Mouse (Mus musculus) frontal cortex, adult 2 months (tissue): Measurements from ENCODE around the gene Serpinb1c. TPM values are rescaled to one million over a fixed set of nuclear protein-coding genes. Genes with fewer than 3 reads are reported as not detected.

Experiments
- polyA plus RNA-seq: library from polyadenylated mRNA; depleted of rRNA; stranded (reverse); fragments of >200 nt; gene quantifications from 2 replicates; pipeline ENCODE4 v1.2.3, GENCODE M21; 2012; rRNA removed

Gene Serpinb1c
- polyA plus RNA-seq, 1 experiment: not detected

Other genes with a start within 250 kb of the Serpinb1c start
- gene Mylk4, start 114.3 kb downstream of the Serpinb1c start, polyA plus RNA-seq: 0.13 and 0.26 TPM in 2 replicates
- gene Wrnip1, start 96.2 kb downstream of the Serpinb1c start, polyA plus RNA-seq: 58.3 and 66.5 TPM in 2 replicates
- 1.3 and 1.8 TPM in 2 replicates for gene D930007J09Rik, start 95.4 kb downstream of the Serpinb1c start, polyA plus RNA-seq
- 8.0 and 10.1 TPM in 2 replicates for gene Serpinb1a, start 47.0 kb downstream of the Serpinb1c start, polyA plus RNA-seq
- gene Serpinb6b, start 67.0 kb upstream of the Serpinb1c start, polyA plus RNA-seq: 2.1 and 2.3 TPM in 2 replicates
- gene Serpinb9, start 105.0 kb upstream of the Serpinb1c start, polyA plus RNA-seq: 5.6 and 6.4 TPM in 2 replicates
- 0.20 and 0.42 TPM in 2 replicates for gene Serpinb9b, start 129.2 kb upstream of the Serpinb1c start, polyA plus RNA-seq
- 0.50 and 0.74 TPM in 2 replicates for gene Serpinb1b, start 180.4 kb upstream of the Serpinb1c start, polyA plus RNA-seq